ENCODE assay signal across 33 mouse cellular contexts in genomic region chr19:23664083-23664482, GRCm38 (mm10). TPM values are rescaled to one million over a fixed set of nuclear protein-coding genes. Genes with fewer than 3 reads are reported as not detected.
"Had no signal": no experiment of that assay in that cellular context is flagged by ENCODE, and none has a peak within 500 bp of the region (broad histone marks: within the 10 kb centered on the region; RNA-seq: fewer than 3 reads in every experiment).

No protein-coding gene starts in this region.

- DNase-seq: cerebellum, adult 8-10 months; cerebellum, adult 9-10 months; cerebellum, adult 9-11 months; cerebellum, postnatal 10 days; cerebellum, postnatal 14 days; cerebellum, postnatal 25 days; cerebellum, postnatal 36 days; embryo, embryonic 11 days; forebrain, postnatal 0 days; gastrocnemius, adult 2 months; gastrocnemius, postnatal 10 days; gastrocnemius, postnatal 14 days; gastrocnemius, postnatal 25 days; gastrocnemius, postnatal 36 days; heart, adult 11 months; heart, adult 18-20 months; heart, adult 2 months had no signal

- H3K4me1 ChIP-seq: embryonic facial prominence, embryonic 12.5 days; embryonic facial prominence, embryonic 13.5 days; embryonic facial prominence, embryonic 15.5 days; forebrain, embryonic 12.5 days; forebrain, embryonic 13.5 days had no signal

- H3K27me3 ChIP-seq: embryonic facial prominence, embryonic 12.5 days; embryonic facial prominence, embryonic 13.5 days; embryonic facial prominence, embryonic 15.5 days; forebrain, embryonic 12.5 days; forebrain, embryonic 13.5 days; forebrain, embryonic 15.5 days had no signal

- H3K36me3 ChIP-seq: embryonic facial prominence, embryonic 10.5 days; embryonic facial prominence, embryonic 12.5 days; embryonic facial prominence, embryonic 13.5 days; embryonic facial prominence, embryonic 15.5 days; forebrain, embryonic 10.5 days; forebrain, embryonic 12.5 days; forebrain, embryonic 15.5 days had no signal

- H3K4me2 ChIP-seq: embryonic facial prominence, embryonic 12.5 days; embryonic facial prominence, embryonic 13.5 days; embryonic facial prominence, embryonic 15.5 days; forebrain, embryonic 12.5 days; forebrain, embryonic 13.5 days; forebrain, embryonic 15.5 days had no signal

- H3K9ac ChIP-seq: embryonic facial prominence, embryonic 12.5 days; embryonic facial prominence, embryonic 13.5 days; embryonic facial prominence, embryonic 15.5 days; forebrain, embryonic 12.5 days; forebrain, embryonic 13.5 days; forebrain, embryonic 15.5 days; forebrain, postnatal 0 days had no signal

- H3K9me3 ChIP-seq: embryonic facial prominence, embryonic 10.5 days; embryonic facial prominence, embryonic 12.5 days; embryonic facial prominence, embryonic 13.5 days; embryonic facial prominence, embryonic 15.5 days; forebrain, embryonic 10.5 days; forebrain, embryonic 12.5 days; forebrain, embryonic 13.5 days; forebrain, embryonic 15.5 days had no signal

- H3K4me3 ChIP-seq: embryonic facial prominence, embryonic 10.5 days; embryonic facial prominence, embryonic 12.5 days; embryonic facial prominence, embryonic 13.5 days; embryonic facial prominence, embryonic 15.5 days; erythroblast, embryonic 14.5 days; forebrain, embryonic 10.5 days; forebrain, embryonic 12.5 days; forebrain, embryonic 13.5 days; forebrain, embryonic 15.5 days; gastrocnemius, adult 2 months; heart, adult 2 months had no signal

- H3K27ac ChIP-seq: embryonic facial prominence, embryonic 10.5 days; embryonic facial prominence, embryonic 12.5 days; embryonic facial prominence, embryonic 13.5 days; embryonic facial prominence, embryonic 15.5 days; forebrain, embryonic 10.5 days; forebrain, embryonic 12.5 days; forebrain, embryonic 13.5 days; forebrain, embryonic 15.5 days; gastrocnemius, adult 2 months; heart, adult 2 months had no signal

- ATAC-seq: forebrain, embryonic 13.5 days; forebrain, embryonic 14.5 days; forebrain, embryonic 15.5 days; forebrain, embryonic 16.5 days; forebrain, postnatal 0 days had no signal

RNA-seq across cellular contexts. Expression of gene 1700028P14Rik, which starts 11.5 kb away (rescaled TPM):
- total RNA-seq: common myeloid progenitor, adult 5-6 weeks; gastrocnemius, adult 18-20 months; gastrocnemius, adult 2 months; gastrocnemius, adult 8-10 months; gastrocnemius, postnatal 10 days; gastrocnemius, postnatal 14 days; gastrocnemius, postnatal 25 days; gastrocnemius, postnatal 36 days; gastrocnemius, postnatal 4 days; heart, adult 18-20 months; heart, adult 2 months; heart, adult 8-10 months had no signal
- polyA plus RNA-seq: embryonic facial prominence, embryonic 13.5 days; erythroblast, embryonic 14.5 days had no signal
